Mouse (Mus musculus): ENCODE results near the gene Rcsd1. TPM values are rescaled to one million over a fixed set of nuclear protein-coding genes. Genes with fewer than 3 reads are reported as not detected.

Gene Rcsd1
- polyA plus RNA-seq, 1 experiment, result 4.8 TPM

DNA sequence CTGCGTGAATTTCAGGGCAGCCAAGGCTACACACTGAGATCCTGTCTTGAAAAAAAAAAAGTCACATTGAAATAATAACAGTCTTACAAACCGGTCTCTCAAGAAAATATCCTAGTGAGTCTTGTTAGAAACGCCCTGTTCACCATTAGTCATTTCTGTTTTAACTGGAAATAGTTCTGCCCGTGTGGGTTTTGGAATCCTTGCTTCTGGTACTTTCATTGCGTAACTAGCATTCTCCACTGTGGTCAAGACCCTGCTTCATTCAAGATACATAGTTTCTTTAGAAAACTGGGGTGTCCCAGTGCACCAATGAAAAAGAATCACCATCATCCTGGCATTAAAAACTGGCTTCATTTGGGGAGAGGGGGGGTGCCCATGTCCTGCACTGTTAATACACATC lies 65.8 kb downstream of the Rcsd1 start:
- no peak overlapping the region for H3K4me3 ChIP-seq (ENCODE audit: insufficient read depth, low read depth, low read length)
- no peak overlapping the region for H3K27ac ChIP-seq (replicated peaks; ENCODE audit: low read depth, low read length)
- H3K4me1 ChIP-seq (ENCODE audit: control insufficient read depth, insufficient read depth, insufficient read length, low read length), result no peaks in the 10 kb centered on the region

DNA sequence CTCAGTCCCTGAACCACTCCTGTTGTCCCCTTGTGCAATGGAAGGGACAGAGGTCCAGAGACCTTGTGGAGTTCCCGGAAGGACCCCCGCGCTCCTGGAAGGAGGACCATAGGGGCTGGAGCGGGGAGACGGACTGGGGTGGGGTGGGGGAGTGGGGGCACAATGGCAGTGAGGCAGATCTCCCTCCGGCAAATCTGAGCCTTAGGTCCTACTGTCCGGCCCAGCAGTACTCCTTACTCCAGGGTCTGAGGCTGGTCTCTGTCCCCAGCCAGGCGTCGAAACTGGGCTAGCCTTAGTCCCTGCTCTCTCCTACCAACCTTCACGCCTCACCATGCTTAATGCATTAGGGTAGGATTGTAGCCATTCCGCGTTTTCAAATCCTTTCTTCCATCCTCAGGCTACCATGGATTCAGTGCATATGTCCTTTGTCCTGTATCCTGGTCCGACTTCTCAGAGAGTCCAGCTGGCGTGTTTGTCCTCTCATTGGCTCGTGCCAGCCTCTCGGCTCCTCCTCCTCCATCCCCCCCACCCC lies 66.7 kb downstream of the Rcsd1 start:
- Histone ChIP-seq H3K4me3 (ENCODE audit: insufficient read depth, low read depth, low read length) (peak overlapping the region; percentile 97), H3K27ac (replicated peaks; ENCODE audit: low read depth, low read length) (peak overlapping the region; percentile 96), H3K4me1 (ENCODE audit: control insufficient read depth, insufficient read depth, insufficient read length, low read length) (no peaks in the 10 kb centered on the region)

DNA sequence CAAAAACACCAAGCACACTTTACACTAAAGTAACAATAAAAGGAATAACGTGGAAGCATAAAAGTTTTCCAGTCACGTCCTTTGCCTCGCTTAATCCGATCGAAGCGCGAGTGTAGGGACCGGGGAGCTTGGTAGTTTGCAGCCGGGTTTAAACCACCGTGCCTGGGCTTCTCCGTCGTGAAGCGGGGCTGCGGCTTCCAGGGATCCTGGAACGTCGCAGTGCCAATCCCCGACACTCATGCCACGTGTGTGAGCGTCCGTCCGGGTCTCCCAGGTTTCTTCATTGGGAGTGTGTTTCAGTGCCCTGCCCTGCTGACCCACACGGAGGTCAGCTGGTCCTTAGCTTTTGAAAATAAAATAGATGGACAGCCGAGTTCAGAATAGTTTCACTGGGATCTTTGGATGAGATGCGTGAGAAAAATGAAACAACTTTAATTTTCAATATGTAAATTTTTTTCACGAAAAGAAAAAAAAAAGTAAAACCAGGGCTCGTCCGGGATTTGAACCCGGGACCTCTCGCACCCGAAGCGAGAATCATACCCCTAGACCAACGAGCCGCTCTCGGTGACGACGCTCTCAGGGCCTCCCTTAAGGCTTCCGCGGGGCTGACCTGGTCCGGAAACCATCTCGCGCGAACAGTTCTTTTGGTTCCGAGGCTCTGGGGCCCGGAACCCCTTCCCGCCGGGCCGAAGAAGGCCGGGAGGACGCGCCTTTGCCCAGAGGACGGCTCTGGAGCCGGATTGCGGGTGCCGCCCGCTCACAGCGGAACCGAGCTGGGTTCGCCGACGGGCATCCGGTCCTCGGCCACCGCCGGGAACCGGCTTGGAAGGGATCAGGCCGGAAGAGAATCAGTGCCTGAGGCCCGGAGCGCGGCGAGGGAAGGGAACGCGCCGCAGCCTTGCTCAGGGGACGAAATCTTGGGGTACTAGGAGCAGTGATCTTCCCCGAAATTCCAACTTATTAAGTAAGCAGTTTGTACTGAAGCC lies 67.5 kb downstream of the Rcsd1 start:
- H3K4me3 ChIP-seq (ENCODE audit: insufficient read depth, low read depth, low read length), result peak overlapping the region; percentile 97
- H3K27ac ChIP-seq (replicated peaks; ENCODE audit: low read depth, low read length), result peak overlapping the region; percentile 96
- no peaks in the 10 kb centered on the region for H3K4me1 ChIP-seq (ENCODE audit: control insufficient read depth, insufficient read depth, insufficient read length, low read length)

DNA sequence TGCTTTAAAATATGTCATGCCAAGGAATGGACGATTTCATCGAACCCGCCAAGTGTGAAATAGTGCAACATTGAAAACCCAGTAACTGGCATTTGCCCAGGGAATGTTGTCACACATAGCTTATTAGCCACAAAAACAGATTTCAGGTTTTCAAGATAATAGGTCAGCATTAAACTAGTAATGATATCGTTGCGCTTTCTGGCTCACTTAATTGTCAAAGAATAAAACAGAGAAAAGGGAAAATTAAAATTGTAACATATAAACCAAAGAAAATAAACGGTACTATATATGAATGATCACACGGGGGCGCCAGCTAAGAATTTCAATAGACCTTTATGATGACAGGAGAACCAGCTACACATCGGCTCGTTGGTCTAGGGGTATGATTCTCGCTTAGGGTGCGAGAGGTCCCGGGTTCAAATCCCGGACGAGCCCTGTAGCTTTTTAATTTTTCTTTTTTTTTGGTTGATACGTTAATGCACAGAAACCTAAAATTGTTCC lies 68.2 kb downstream of the Rcsd1 start:
- Histone ChIP-seq H3K4me3 (ENCODE audit: insufficient read depth, low read depth, low read length) (peak overlapping the region; percentile 97), H3K4me1 (ENCODE audit: control insufficient read depth, insufficient read depth, insufficient read length, low read length) (no peaks in the 10 kb centered on the region), H3K27ac (replicated peaks; ENCODE audit: low read depth, low read length) (peak overlapping the region; percentile 58)

DNA sequence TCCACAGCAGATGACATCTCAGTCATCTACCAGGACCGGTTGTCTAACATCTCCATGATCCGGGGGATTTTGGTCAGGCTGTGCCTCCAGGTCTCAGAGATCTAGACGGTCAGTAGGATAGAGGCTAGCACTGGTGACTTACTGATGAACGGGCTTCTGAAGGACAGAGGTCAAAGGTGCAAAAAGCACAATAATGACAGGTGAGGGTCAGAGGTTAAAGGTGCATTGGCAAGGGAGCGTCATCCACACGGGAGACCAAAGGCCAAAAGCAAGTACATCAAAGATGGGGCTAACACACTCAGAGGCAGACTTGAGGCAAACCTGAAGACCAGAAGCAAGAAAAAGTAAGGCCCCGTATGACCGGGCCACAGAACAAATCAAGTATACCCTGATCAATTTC lies 73.3 kb downstream of the Rcsd1 start:
- H3K27ac ChIP-seq (replicated peaks; ENCODE audit: low read depth, low read length), result no peak overlapping the region
- H3K4me1 ChIP-seq (ENCODE audit: control insufficient read depth, insufficient read depth, insufficient read length, low read length), result no peaks in the 10 kb centered on the region
- no peak overlapping the region for H3K4me3 ChIP-seq (ENCODE audit: insufficient read depth, low read depth, low read length)

DNA sequence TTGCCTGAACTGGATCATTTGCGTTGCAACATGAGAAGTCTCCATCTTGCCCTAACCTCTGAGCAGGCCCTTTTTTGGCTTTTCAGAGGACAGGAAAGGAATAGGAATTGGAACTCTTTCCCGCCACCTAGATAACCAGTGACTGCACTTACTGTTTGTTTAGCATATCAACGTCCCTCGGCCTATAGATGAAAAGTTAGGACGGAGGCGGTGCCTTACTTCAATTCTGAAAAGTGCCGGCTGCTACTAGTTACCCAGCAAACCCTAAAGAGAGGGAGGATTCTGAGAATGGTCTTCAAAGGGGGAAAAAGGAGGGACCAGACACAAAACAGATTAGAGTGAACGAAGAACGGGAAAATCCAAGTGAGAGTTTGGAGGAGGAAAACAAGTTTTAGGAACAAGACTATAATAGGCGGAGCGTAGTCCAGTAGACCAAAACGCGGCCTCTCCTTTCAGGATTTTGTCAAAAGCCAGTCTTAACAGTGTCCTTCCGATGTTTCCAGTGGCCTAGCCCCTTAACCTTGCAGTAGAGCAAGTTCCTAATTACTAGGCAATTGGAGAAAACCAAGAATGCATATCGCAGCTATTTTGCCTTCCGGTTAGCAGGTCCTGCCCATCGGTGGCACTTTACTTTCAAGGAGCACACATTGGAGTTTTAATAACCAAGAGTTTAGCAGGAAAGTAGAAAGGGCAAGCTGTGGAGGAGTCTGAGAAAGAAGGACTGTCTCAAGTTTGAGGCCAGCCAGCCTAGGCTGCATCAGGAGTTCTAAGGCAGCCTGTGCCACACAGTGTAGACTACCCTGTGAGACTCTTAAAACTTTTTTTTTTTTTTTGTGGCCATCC lies 74.3 kb downstream of the Rcsd1 start:
- Histone ChIP-seq H3K27ac (replicated peaks; ENCODE audit: low read depth, low read length) (no peak overlapping the region), H3K4me3 (ENCODE audit: insufficient read depth, low read depth, low read length) (peak overlapping the region; percentile 76), H3K4me1 (ENCODE audit: control insufficient read depth, insufficient read depth, insufficient read length, low read length) (peaks cover 5% of the 10 kb centered on the region; the same call in 1 of the 2 replicates)

DNA sequence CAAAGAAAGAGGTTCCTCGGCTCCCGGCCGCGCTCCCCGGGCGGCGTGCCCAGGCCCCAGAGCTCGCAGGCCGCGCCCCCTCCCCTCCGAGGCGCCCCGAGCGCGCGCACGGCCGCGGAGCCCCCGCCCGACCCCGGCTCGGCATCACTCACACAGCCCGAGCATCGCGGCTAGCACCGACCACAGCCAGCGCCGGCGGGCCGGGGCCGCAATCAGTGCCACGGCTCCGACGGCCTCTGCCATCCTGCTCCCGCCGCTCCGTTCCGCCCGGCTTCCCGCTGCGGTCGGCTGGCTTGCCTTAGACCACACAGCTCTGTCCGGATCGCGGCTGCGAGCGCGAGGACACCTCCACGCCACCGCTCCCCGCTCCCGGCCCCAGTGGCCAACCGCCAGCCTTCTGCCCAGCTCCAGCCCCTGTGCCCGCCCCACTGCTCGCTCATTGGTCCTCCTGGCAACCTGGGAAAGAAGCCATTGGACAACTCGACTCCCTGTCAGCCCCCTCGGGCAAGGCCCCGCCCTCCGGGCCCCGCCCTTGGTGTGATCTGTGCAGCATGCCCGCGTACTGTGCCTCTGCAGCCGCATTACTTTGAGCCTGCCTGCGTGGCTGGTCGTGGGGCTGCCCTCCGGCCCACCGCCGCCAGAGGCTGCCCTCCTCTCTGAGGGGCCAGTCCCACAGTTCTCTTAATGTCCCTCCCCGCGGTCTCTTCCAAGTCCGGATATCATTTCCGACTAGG lies 75.2 kb downstream of the Rcsd1 start, which contains the start of gene Mpzl1:
Mpzl1 (minus strand) TSS at position 388 of the 734 bp plus-strand sequence.
- peak within 1 kb of the TSS; percentile 94 for H3K4me3 ChIP-seq (ENCODE audit: insufficient read depth, low read depth, low read length)
- peaks cover 8% of the 10 kb centered on the region for H3K4me1 ChIP-seq (ENCODE audit: control insufficient read depth, insufficient read depth, insufficient read length, low read length)
- no peak within 1 kb of the TSS for H3K27ac ChIP-seq (replicated peaks; ENCODE audit: low read depth, low read length)

DNA sequence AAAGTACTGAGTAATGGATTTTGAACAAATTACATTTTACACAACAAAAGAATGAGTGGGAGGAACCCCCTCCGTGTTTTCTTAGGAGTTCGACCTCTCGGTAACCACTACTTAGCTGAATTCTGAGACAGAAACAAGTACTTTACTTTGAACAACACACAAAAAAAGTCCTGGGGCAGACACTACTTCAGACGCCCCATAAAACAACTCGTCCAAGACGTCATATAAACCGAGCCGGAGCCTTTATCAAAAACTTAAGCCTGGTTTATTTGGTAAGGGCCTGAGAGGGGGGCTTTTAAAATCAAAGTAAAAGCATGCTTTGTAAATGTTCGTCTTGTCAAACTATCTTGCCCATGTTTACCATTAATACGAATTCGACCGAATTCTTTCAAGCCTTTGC lies 76.2 kb downstream of the Rcsd1 start:
- Histone ChIP-seq H3K27ac (replicated peaks; ENCODE audit: low read depth, low read length) (no peak overlapping the region), H3K4me3 (ENCODE audit: insufficient read depth, low read depth, low read length) (peak overlapping the region; percentile 94), H3K4me1 (ENCODE audit: control insufficient read depth, insufficient read depth, insufficient read length, low read length) (peaks cover 8% of the 10 kb centered on the region)

DNA sequence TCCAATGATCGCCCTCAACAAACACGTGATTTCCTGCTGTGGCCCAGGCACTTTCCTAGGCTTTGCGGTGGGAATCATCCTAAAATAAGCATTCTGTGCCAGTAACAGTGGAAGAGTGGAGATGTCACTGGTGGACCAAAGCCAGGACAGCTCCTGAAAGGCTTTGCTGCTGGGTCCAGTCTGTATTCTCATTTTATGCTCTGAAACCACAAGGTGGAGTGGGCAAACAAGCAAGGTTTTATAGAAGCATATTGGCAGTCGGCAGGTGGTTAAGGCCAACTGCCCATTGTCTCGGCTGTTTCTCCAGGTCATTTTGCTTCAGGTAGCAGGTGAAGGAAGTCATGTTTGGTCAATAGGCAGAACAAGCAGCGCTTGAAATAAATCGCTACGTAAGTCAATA lies 78.4 kb downstream of the Rcsd1 start:
- Histone ChIP-seq H3K4me1 (ENCODE audit: control insufficient read depth, insufficient read depth, insufficient read length, low read length) (peaks cover 11% of the 10 kb centered on the region), H3K27ac (replicated peaks; ENCODE audit: low read depth, low read length) (no peak overlapping the region), H3K4me3 (ENCODE audit: insufficient read depth, low read depth, low read length) (no peak overlapping the region)

DNA sequence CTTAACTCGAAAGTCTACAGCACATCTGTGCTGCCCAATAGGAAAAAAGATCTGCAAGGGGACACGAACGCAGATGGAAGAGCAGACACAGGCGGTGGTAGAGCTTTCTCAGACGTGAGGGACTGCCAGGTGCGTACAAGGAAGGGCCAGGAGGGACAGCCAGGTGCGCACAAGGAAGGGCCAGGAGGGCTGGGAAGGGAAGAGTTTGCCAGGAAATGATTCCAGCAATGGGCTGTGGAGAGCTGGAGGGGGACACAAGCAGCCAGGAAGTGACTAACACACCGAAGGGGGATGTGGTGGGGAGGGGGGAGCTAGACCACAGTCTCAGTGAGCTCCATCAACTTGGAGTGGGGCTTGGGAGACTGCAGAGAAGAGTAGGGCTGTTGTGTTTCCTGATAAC lies 79.6 kb downstream of the Rcsd1 start:
- no peak overlapping the region for H3K4me3 ChIP-seq (ENCODE audit: insufficient read depth, low read depth, low read length)
- H3K4me1 ChIP-seq (ENCODE audit: control insufficient read depth, insufficient read depth, insufficient read length, low read length), result peaks cover 15% of the 10 kb centered on the region
- no peak overlapping the region for H3K27ac ChIP-seq (replicated peaks; ENCODE audit: low read depth, low read length)

DNA sequence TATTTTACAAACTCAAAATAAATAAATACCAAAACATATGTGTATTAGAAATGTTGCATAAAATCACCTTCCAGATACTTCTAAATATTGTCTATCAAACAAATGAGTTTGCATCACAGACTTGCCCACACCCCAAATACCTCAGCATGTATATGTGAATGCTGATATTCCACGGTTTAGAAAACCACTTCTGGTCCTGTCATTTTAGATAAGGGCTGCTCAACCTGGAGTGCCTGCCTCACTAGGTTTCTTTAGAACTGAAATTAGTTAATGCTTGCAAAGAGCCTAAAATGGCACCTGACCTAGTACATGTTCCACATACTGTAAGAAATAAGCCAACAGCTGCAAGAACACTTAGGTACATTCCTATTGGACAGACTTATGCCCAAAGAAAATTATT lies 81.0 kb downstream of the Rcsd1 start:
- Histone ChIP-seq H3K4me1 (ENCODE audit: control insufficient read depth, insufficient read depth, insufficient read length, low read length) (peaks cover 15% of the 10 kb centered on the region), H3K27ac (replicated peaks; ENCODE audit: low read depth, low read length) (no peak overlapping the region), H3K4me3 (ENCODE audit: insufficient read depth, low read depth, low read length) (no peak overlapping the region)

DNA sequence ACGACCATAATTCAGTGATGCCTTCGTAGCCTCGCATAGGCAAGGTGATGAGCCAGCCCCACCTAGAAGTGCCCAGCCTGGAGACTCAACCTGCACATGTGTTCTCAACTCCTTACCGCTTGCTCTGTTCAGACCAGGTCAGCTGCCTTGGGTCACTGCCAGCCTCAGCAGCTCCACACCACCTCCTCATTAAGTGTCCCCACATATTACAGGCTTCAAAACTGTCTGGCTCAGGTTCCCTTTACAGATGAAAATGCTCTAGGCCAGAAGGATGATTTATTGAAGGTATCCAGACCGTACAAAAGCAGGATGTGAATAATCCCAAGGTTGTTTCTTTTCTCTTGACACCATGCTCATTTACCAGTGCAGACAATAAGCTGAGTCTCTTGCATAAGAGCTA lies 83.7 kb downstream of the Rcsd1 start:
- H3K4me1 ChIP-seq (ENCODE audit: control insufficient read depth, insufficient read depth, insufficient read length, low read length), result peaks cover 13% of the 10 kb centered on the region
- no peak overlapping the region for H3K4me3 ChIP-seq (ENCODE audit: insufficient read depth, low read depth, low read length)
- no peak overlapping the region for H3K27ac ChIP-seq (replicated peaks; ENCODE audit: low read depth, low read length)

DNA sequence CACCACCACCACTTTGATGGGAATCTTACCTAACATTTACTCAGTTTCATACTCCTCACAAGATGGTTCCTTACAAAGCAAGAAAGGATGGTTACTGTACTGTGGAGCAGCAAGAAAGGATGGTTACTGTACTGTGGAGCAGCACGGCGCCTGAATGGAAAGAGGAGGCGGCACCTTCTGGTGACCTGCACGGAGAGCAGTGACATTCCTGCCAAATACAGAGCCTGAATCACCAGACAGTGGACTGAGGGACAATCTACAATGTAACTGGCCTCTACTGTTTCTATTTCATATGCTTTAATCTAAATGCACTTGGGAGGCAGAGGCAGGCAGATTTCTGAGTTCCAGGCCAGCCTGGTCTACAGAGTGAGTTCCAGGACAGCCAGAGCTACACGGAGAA lies 84.5 kb downstream of the Rcsd1 start:
- no peak overlapping the region for H3K4me3 ChIP-seq (ENCODE audit: insufficient read depth, low read depth, low read length)
- no peak overlapping the region for H3K27ac ChIP-seq (replicated peaks; ENCODE audit: low read depth, low read length)
- H3K4me1 ChIP-seq (ENCODE audit: control insufficient read depth, insufficient read depth, insufficient read length, low read length), result peaks cover 10% of the 10 kb centered on the region

DNA sequence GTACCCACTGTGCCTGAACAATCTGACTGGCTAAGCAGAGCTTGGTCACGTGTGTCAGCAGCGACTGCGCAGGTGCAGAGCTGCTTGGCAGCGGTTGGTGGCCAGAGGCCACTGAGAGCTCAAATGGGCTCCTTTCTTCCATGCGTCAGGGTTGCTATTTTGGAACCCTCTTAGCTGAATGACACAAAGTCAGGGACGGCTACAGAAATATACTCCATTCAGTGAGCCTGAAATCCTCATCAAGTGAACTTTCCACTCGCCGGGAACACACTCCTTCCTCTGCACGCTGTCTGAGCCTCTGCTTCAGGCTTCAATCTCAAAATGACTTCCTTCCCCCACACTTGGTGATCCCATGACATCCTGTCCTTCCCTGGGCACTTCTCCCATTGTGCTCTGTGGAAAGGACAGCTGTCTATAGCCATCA lies 91.3 kb downstream of the Rcsd1 start:
- Histone ChIP-seq H3K4me1 (ENCODE audit: control insufficient read depth, insufficient read depth, insufficient read length, low read length) (peaks cover 20% of the 10 kb centered on the region), H3K27ac (replicated peaks; ENCODE audit: low read depth, low read length) (peak overlapping the region; percentile 80), H3K4me3 (ENCODE audit: insufficient read depth, low read depth, low read length) (0 out of 2 replicates have a peak overlapping the region, but pooled peaks have one; percentile 4)

All from brown adipose tissue, adult 24 weeks (tissue).